Mouse (Mus musculus): ENCODE results near the gene Slc4a5. TPM values are rescaled to one million over a fixed set of nuclear protein-coding genes. Genes with fewer than 3 reads are reported as not detected.

Slc4a5 gene
- polyA plus RNA-seq, 1 experiment from 2014 or later: 1.2 TPM

DNA sequence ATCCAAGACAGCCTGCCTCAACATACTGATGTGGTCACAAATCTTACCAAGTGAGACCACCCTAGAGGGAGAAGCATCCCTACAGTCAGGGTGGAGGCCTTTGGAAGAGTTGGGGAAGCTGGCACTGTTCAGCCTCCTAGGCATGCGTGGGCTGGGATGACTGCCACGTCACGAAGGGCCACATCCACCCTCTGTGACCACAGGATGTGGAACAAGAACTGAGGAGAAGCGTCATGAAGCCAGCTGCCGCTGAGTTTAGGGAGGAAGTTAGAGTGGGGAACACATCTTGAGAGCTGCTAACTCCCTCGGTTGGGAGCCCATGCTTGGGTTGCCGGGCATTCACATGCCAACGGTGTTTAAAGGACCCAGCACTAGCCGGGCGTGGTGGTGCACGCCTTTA is 54.1 kb downstream of the Slc4a5 start:
- Histone ChIP-seq H3K4me3 (no peak overlapping the region), H3K27me3 (no peaks in the 10 kb centered on the region), H3K9me3 (no peaks in the 10 kb centered on the region), H3K9ac (no peak overlapping the region), H3K36me3 (no peaks in the 10 kb centered on the region), H3K4me2 (no peak overlapping the region), H3K27ac (no peak overlapping the region), H3K4me1 (no peaks in the 10 kb centered on the region)
- 74% methylated on average over 11 of the region's 11 CpGs for WGBS
- no peak for ATAC-seq (ENCODE audit: borderline replicate concordance, extremely low read depth, low FRiP score, low TSS enrichment)

DNA sequence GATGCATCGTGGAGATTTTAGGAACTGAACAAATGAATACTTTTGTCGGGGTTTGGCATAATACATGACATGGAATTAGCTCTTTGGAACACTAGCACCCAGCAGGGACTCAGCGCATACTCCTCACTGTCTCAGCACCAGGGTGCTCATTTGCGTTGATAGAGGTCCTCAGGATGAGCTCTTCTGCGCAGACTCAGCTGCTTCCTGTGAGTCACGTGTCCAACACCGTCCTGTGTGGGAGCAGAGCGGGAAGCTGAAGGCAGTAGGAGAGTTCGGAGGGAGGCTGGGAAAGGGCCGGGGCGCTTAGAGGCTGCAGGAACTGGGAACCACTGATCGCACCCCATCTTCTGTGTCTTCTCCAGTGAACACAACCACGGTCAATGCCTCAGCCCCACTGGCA is 57.5 kb downstream of the Slc4a5 start:
- Histone ChIP-seq H3K4me3 (no peak overlapping the region), H3K36me3 (no peaks in the 10 kb centered on the region), H3K9ac (no peak overlapping the region), H3K27me3 (no peaks in the 10 kb centered on the region), H3K4me2 (no peak overlapping the region), H3K4me1 (no peaks in the 10 kb centered on the region), H3K9me3 (no peaks in the 10 kb centered on the region; the same call in 1 of the 2 replicates), H3K27ac (no peak overlapping the region)
- WGBS: 61% methylated on average over 13 of the region's 13 CpGs
- no peak for ATAC-seq (ENCODE audit: borderline replicate concordance, extremely low read depth, low FRiP score, low TSS enrichment)

DNA sequence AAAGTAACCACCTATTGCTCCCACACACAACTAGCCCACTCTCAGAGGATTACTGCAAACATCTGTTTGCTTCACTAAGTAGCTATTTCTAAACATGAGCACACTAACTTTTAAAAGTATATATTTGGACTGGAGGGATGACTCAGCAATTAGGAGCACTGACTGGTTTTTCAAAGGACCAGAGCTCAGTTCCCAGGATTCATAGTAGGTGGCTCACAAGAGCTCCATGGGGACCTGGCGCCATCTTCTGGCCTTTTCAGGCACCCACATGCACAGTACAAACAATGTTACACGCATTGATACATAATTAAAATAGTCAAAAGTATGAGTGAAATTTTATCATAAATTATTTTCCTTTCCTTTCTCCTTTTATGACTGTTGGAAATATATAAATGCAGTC is 59.3 kb downstream of the Slc4a5 start:
- WGBS: 16% methylated on average over 2 of the region's 2 CpGs
- Histone ChIP-seq H3K4me3 (no peak overlapping the region), H3K27ac (no peak overlapping the region), H3K36me3 (no peaks in the 10 kb centered on the region), H3K4me2 (no peak overlapping the region), H3K9ac (no peak overlapping the region), H3K27me3 (no peaks in the 10 kb centered on the region), H3K9me3 (no peaks in the 10 kb centered on the region; the same call in 1 of the 2 replicates), H3K4me1 (no peaks in the 10 kb centered on the region)
- ATAC-seq (ENCODE audit: borderline replicate concordance, extremely low read depth, low FRiP score, low TSS enrichment): no peak

DNA sequence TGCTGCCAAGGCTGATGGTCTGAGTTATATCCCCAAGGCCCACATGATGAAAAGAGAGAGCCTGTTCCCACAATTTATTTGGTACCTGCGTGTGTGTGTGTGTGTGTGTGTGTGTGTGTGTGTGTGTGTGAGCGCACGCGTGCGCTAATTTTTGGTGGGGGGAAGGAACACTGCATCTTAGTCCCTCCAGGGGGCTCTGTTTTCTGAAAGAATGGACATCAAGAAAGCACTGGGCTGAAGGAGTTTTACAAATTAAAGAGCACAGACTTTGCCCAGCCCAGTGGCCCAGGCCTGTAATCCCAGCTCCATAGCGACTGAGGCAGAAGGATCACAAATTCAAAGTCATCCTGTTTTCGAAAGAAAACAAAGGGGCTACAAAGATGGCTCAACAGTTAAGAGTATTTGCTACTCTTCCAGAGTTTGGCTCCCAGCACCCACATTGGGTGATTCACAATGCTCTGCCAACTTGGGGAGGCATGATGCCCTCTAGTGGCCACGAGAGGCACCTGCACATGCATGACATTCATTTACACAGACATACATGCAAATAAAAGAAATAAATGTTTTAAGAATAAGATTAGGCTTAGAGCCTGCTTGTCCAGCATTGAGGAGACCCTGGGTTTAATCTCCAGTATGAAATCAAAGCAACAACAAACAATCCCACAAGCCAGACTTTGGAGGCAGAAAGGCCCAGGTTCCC is 60.8 kb downstream of the Slc4a5 start:
- no peaks in the 10 kb centered on the region for H3K4me1 ChIP-seq
- H3K36me3 ChIP-seq: no peaks in the 10 kb centered on the region
- no peak for ATAC-seq (ENCODE audit: borderline replicate concordance, extremely low read depth, low FRiP score, low TSS enrichment)
- 72% methylated on average over 8 of the region's 8 CpGs for WGBS
- no peak overlapping the region for H3K4me3 ChIP-seq
- H3K27me3 ChIP-seq: no peaks in the 10 kb centered on the region
- no peak overlapping the region for H3K9ac ChIP-seq
- H3K9me3 ChIP-seq: no peaks in the 10 kb centered on the region; the same call in 1 of the 2 replicates
- H3K27ac ChIP-seq: no peak overlapping the region
- no peak overlapping the region for H3K4me2 ChIP-seq

DNA sequence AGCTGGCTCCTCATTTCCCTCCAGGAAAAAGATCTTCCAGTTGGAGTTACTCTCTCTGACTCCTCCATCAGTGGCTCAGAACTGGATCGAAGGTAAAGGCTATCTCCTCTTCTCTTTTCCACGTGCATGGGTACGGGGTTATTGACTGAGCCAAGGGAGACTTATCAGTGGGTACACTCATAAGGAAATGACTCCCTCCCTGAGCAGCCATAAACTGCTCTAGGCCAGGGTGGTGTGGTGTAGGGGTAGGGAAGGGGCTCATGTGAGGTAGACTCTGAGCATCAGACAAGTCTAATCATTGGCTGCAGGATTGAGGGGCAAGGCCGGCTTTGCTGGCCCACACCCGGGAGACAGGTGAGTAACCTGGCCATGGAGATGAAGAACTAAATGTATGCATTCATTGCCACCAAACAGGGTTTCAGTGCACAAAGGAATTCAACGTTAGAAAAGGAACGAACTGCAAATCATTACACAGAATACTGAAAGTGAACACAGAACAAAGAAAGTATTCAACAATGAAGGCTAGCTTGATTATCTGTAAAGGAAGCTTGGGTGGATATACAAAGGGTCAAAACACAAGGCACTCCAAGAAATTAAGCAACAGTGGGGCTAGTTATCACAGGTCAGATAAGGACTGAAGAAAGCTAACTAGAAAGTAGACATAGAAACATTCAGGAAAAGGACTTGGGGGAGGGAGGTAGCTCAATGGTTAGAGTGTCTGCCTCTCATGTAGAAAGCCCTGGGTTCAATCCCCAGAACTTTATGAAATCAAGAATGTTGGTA is 81.0 kb downstream of the Slc4a5 start:
- 69% methylated on average over 7 of the region's 7 CpGs for WGBS
- H3K36me3 ChIP-seq: peaks cover 7% of the 10 kb centered on the region
- H3K27ac ChIP-seq: peak overlapping the region; percentile 45; the same call in 1 of the 2 replicates
- no peak overlapping the region for H3K4me3 ChIP-seq
- no peak overlapping the region for H3K4me2 ChIP-seq
- H3K27me3 ChIP-seq: no peaks in the 10 kb centered on the region
- no peaks in the 10 kb centered on the region for H3K4me1 ChIP-seq
- no peak for ATAC-seq (ENCODE audit: borderline replicate concordance, extremely low read depth, low FRiP score, low TSS enrichment)
- H3K9ac ChIP-seq: no peak overlapping the region
- no peaks in the 10 kb centered on the region for H3K9me3 ChIP-seq

DNA sequence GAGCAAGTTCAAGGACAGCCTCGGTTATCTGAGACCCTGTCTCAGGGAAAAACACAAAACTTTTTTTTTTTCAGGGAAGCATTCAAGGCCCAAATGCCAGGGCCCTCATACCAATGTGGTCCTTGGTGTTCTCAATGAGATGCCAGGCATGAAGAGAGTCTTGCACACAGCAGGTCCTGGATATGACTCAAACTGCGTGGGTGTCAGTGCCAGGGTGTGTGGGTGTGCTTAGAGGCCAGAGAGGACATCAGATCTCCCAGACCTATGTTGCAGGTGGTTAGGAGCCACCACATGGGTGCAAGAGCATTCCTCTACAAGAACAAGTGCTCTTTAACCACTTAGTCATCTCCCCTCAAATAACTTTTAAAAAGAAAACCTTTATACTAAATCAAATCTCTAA is 81.7 kb downstream of the Slc4a5 start:
- H3K4me1 ChIP-seq: no peaks in the 10 kb centered on the region
- WGBS: 62% methylated on average over 2 of the region's 2 CpGs
- ATAC-seq (ENCODE audit: borderline replicate concordance, extremely low read depth, low FRiP score, low TSS enrichment): no peak
- H3K4me3 ChIP-seq: no peak overlapping the region
- H3K9ac ChIP-seq: no peak overlapping the region
- peak overlapping the region; percentile 45; the same call in 1 of the 2 replicates for H3K27ac ChIP-seq
- H3K9me3 ChIP-seq: no peaks in the 10 kb centered on the region
- no peak overlapping the region for H3K4me2 ChIP-seq
- H3K36me3 ChIP-seq: peaks cover 13% of the 10 kb centered on the region
- no peaks in the 10 kb centered on the region for H3K27me3 ChIP-seq

DNA sequence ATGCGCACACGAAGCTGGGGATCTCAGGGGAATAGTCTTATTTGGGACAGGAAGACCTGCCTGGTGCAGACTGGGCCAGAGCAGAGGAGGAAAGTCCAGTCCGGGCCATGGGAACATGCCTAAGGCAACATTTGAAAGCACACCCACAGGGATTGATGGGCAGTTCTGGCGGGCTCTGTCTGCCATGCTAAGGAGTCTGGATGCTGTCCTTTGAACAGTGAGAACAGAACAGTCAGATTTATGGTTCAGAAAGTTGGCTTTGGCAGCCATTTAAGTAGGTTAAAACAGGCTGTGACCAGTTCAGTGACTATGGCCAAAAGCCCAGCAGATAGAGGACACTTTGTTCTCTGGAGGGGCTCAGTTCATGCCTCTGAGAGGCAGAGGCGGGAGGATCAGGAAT is 82.6 kb downstream of the Slc4a5 start:
- WGBS: 74% methylated on average over 5 of the region's 5 CpGs
- no peaks in the 10 kb centered on the region for H3K27me3 ChIP-seq
- no peak for ATAC-seq (ENCODE audit: borderline replicate concordance, extremely low read depth, low FRiP score, low TSS enrichment)
- peak overlapping the region; percentile 20; the same call in 1 of the 2 replicates for H3K27ac ChIP-seq
- no peak overlapping the region for H3K9ac ChIP-seq
- H3K4me1 ChIP-seq: no peaks in the 10 kb centered on the region
- H3K4me3 ChIP-seq: no peak overlapping the region
- no peaks in the 10 kb centered on the region for H3K9me3 ChIP-seq
- H3K4me2 ChIP-seq: no peak overlapping the region
- H3K36me3 ChIP-seq: peaks cover 20% of the 10 kb centered on the region

DNA sequence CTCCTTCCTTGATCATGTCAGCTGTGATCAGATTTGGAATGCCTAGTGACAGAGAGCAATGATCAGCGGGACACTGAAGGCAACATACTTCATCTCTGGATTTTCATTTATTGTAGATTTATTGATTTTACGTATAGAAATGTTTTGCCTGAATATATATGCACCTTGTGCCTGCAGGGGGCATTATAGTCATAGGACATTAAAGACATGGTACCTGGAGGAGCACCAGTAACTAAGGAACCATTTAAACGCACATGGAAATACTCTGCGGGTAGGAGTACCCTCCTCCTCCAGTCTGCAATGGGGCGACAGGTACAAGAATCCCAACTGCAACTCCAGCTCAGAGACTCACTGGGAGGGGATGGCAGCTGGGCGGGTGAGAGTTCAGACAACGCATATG is 89.4 kb downstream of the Slc4a5 start:
- Histone ChIP-seq H3K27ac (no peak overlapping the region), H3K9ac (no peak overlapping the region), H3K4me2 (no peak overlapping the region), H3K4me1 (no peaks in the 10 kb centered on the region), H3K36me3 (peaks cover 54% of the 10 kb centered on the region), H3K9me3 (no peaks in the 10 kb centered on the region), H3K27me3 (no peaks in the 10 kb centered on the region), H3K4me3 (no peak overlapping the region)
- WGBS: 87% methylated on average over 7 of the region's 7 CpGs
- ATAC-seq (ENCODE audit: borderline replicate concordance, extremely low read depth, low FRiP score, low TSS enrichment): no peak

DNA sequence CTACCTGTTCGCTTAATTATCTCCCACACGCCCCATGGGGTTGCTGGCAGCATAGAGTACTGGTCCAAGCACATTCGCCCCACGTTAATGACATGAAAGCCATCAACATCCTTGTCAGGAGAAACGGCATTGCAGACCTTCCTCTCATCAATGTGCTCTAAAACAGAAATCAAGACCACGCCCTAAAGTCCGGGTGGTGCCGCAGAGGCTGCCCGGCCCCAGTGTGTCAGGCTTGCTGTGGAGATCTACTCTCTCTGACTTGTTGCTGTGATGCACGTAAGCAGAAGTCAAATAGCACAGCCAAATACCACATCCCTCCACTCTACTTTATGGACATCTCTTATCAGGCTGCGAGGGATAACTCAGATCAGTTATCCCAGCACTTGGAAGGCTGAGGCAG is 91.6 kb downstream of the Slc4a5 start:
- no peak overlapping the region for H3K4me3 ChIP-seq
- no peak overlapping the region for H3K9ac ChIP-seq
- H3K27me3 ChIP-seq: no peaks in the 10 kb centered on the region
- peaks cover 11% of the 10 kb centered on the region for H3K4me1 ChIP-seq
- H3K4me2 ChIP-seq: no peak overlapping the region
- WGBS: 89% methylated on average over 11 of the region's 11 CpGs
- H3K36me3 ChIP-seq: peaks cover 42% of the 10 kb centered on the region
- ATAC-seq (ENCODE audit: borderline replicate concordance, extremely low read depth, low FRiP score, low TSS enrichment): no peak
- no peaks in the 10 kb centered on the region for H3K9me3 ChIP-seq
- no peak overlapping the region for H3K27ac ChIP-seq

DNA sequence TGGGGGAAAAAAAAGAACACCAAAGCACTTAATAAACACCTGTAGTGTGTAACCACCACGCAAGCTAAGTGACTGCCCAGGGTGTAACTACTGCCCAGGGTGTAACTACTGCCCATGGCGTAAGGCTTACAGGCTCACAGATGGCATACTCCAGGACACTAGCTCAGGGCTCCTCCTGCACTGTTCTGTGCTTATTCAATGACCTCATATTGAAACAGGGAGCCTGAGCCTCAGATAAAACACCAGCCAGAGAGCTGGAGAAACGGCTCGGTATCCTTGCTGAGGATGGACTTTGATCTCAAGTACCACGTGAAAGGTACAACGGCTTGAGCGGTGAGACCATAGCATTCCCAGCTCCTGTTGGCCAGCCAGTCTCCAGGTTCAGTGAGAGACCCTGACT is 92.4 kb downstream of the Slc4a5 start:
- Histone ChIP-seq H3K9me3 (no peaks in the 10 kb centered on the region), H3K4me2 (no peak overlapping the region), H3K4me1 (peaks cover 19% of the 10 kb centered on the region), H3K36me3 (peaks cover 34% of the 10 kb centered on the region), H3K27me3 (no peaks in the 10 kb centered on the region), H3K9ac (no peak overlapping the region), H3K27ac (no peak overlapping the region), H3K4me3 (no peak overlapping the region)
- whole genome bisulfite sequencing: 73% methylated on average over 7 of the region's 7 CpGs
- ATAC-seq (ENCODE audit: borderline replicate concordance, extremely low read depth, low FRiP score, low TSS enrichment): no peak

DNA sequence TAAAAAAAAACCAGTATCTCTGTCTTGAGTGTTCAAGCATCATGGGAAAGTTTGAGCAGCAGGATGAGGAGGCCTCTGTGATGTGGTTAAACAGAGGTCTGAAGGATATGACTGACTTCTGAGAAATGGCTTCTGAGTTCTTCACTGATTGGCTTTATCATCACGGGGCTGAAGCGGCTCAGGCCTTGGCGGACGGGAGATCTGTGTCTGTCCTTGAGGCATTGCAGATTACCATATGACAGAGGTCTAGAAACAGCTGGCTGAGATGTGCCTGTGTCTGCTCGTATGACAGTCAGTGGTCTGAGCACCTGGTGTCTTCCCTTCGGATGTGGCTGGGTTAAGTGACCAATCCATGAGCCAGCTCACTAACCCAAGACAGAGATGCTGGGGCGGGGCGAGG is 92.9 kb downstream of the Slc4a5 start:
- Histone ChIP-seq H3K27ac (no peak overlapping the region), H3K4me3 (no peak overlapping the region), H3K9ac (no peak overlapping the region), H3K9me3 (no peaks in the 10 kb centered on the region), H3K4me1 (peaks cover 19% of the 10 kb centered on the region), H3K27me3 (no peaks in the 10 kb centered on the region), H3K4me2 (no peak overlapping the region), H3K36me3 (peaks cover 34% of the 10 kb centered on the region)
- 87% methylated on average over 8 of the region's 8 CpGs for WGBS
- ATAC-seq (ENCODE audit: borderline replicate concordance, extremely low read depth, low FRiP score, low TSS enrichment): no peak

DNA sequence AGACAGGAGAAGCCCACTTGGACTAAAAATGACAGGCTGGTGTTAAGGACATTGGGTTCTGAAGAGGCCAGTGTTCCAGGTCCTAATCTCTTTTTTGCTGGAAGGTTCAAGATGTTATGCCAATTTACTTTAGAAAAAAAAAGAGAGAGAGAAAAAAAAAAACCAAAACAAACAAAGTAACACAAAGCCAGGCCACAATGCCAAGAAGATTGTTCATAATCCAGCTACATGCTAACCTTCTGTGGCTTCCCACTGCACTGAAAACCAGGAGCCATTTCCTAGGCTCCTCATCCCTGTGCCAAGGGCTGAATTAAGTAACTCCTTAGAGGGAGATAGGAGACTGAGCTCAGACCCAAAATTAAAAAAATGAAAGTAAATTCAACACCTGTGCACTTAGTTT is 95.7 kb downstream of the Slc4a5 start:
- H3K27me3 ChIP-seq: no peaks in the 10 kb centered on the region
- peaks cover 19% of the 10 kb centered on the region for H3K4me1 ChIP-seq
- ATAC-seq (ENCODE audit: borderline replicate concordance, extremely low read depth, low FRiP score, low TSS enrichment): no peak
- H3K4me3 ChIP-seq: no peak overlapping the region
- peaks cover 20% of the 10 kb centered on the region for H3K36me3 ChIP-seq
- H3K9me3 ChIP-seq: no peaks in the 10 kb centered on the region
- peak overlapping the region; percentile 95; the same call in 1 of the 2 replicates for H3K4me2 ChIP-seq
- H3K27ac ChIP-seq: no peak overlapping the region
- H3K9ac ChIP-seq: no peak overlapping the region
